Mouse (Mus musculus) myocyte (in vitro differentiated cells): ENCODE measurements at regions not wholly inside any gene's neighbourhood (a gene's known extent, or its start where the extent isn't known, plus 50 kb on each side); places are given as distances from the start of the nearest gene placed in this dataset.

Source experiments
- E2F4 ChIP-seq: IDR thresholded peaks from one replicate; pipeline ENCODE4 v1.6.1; 2011; ENCODE audit warnings: mild to moderate bottlenecking, control low read depth, moderate library complexity; ENCODE audit not compliant: insufficient read depth
- POLR2A ChIP-seq: IDR thresholded peaks from one replicate; pipeline ENCODE4 v1.6.1; 2011; ENCODE audit warnings: low read depth, mild to moderate bottlenecking, control low read depth, moderate library complexity; ENCODE audit not compliant: insufficient read length
- POLR2AphosphoS2 ChIP-seq: IDR thresholded peaks from one replicate; pipeline ENCODE4 v1.6.1; 2011; ENCODE audit warnings: low read depth, control low read depth; ENCODE audit not compliant: insufficient read length
- SRF ChIP-seq: IDR thresholded peaks from one replicate; pipeline ENCODE4 v1.6.1; 2011; ENCODE audit warnings: low read depth; ENCODE audit not compliant: control insufficient read depth, insufficient read length
- TCF12 ChIP-seq: IDR thresholded peaks from one replicate; pipeline ENCODE4 v1.6.1; 2011; ENCODE audit warnings: mild to moderate bottlenecking, control low read depth; ENCODE audit not compliant: poor library complexity, insufficient read depth, severe bottlenecking
- USF1 ChIP-seq: IDR thresholded peaks from one replicate; pipeline ENCODE4 v1.6.1; 2011; ENCODE audit warnings: low read depth, mild to moderate bottlenecking, control low read depth, moderate library complexity

DNA sequence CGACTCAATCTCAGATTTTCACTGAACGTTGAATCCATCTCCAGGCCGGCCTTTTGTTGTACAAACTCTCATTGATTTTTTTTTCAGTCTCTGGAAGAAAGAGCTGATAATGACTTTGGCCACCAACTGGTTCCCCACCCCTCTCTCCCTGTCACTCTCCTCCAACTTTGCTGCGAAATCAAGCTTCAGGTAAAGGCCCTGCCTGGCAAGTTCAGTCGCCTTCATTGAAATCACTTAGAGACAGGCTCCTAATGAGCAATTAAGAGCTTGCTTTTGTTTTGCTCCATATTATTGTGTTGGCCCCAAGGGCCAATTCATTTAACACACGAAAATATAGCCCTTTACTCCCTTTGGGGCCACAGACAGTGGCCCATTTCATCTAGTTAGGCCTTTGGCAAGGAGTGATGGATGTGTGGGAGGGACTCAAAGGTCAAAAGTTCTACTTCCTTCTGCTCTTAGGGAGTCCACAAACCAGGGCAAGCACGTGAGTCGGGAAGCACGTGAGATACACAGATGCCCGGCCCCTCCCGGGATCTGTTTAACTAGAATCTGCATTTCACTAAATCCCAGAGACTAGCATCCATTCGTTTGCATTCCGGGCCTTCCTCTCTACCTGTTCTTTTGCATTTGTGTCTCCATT lies 120.0 kb downstream of the Dact1 start:
- TF ChIP-seq USF1 (no peak), SRF (no peak), POLR2A (no peak), E2F4 (no peak), TCF12 (no peak), POLR2AphosphoS2 (no peak)
